Mouse (Mus musculus) NIH3T3 (cell line): ENCODE measurements around the gene Hsf2bp.

Experiments
- DNase-seq: peaks from one replicate; pipeline ENCODE4 v3.0.0-alpha.2; 2012; ENCODE audit warnings: low read depth

Gene Hsf2bp

GRCm38 (mm10) chr17:31905201-31905790 lies 130.9 kb downstream of the Hsf2bp start:
- DNase-seq: no peak

GRCm38 (mm10) chr17:31904036-31904435 lies 132.1 kb downstream of the Hsf2bp start:
- DNase-seq: no peak

- no peak for DNase-seq
Observed at GRCm38 (mm10) chr17:31902630-31903198, 133.4 kb downstream of the Hsf2bp start.

- peak; percentile 68 for DNase-seq
Observed at GRCm38 (mm10) chr17:31901461-31902204, 134.5 kb downstream of the Hsf2bp start.

DNA sequence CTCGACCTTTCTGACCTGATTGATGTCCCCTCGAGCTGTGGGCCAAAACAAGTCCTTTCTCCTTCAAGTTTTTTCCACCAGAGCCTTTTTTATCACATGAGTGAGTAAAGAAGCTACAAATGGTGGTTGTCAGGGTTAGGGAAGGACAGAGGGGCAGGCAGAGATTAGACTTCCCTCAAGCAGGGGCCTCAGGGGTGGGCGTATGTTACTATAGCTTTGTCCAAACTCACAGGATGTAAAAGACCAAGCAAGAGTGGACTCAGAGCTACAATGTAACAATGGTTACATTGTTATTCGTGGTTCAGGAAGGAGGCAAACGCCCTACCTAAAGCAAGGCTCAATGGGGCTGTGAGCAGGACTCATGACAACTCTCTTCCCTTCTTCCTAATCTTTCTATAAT lies 137.2 kb downstream of the Hsf2bp start:
- no peak for DNase-seq

DNA sequence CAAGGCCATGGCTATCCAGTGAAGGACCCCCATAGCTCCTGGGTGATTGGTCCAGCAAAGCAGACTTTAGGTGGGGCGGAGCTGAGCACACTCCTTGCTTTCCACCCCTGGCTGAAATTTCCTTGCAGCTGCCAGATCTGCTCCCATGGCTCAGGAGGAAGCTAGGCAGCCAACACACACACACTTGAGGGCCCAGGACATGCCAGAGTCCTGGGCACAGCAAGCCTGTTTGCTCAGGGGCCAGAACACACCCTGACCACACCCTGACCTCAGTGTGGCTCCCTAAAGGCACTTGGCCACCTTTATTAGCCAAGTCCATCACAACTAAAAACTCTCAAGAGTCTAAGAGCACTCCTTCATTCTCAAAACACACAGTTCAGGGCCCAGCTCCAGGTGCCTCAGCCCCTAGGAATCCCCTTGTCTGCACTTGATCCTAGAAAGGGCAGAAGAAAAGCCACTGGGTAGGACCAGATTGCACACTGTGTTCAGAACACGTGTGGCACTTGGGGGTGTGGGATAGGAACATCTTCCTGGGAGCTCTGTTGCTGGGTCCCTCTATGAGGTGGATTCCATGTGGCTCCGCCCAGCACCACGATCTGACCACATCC lies 138.9 kb downstream of the Hsf2bp start:
- peak; percentile 47 for DNase-seq

DNA sequence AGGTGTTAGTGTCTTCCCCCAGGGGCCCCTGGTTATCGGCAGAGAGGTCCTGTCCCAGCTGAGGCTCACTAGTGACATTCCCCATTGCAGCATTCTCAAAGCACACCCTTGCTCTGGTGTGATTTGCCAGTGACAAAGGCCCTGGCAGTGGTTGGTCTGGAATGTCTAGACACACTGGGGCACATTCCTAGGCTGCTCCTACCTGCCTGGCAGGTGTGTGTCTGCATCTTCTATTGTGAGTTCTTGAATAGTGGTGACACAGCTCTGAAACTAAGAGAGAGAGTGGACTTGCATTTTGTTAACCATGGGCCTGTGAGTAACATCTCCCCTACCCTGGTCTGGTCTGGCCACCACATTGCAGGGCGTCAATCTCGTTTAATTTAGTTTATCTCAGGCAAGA lies 139.4 kb downstream of the Hsf2bp start:
- no peak for DNase-seq

GRCm38 (mm10) chr17:31896311-31896710 lies 139.8 kb downstream of the Hsf2bp start:
- DNase-seq: no peak
